Mouse (Mus musculus) cerebellum, adult 11-12 months (tissue): ENCODE measurements around the gene Syna.

Experiments
- DNase-seq: peaks from one replicate; pipeline ENCODE4 v3.0.0; 2022

The Syna gene

DNA sequence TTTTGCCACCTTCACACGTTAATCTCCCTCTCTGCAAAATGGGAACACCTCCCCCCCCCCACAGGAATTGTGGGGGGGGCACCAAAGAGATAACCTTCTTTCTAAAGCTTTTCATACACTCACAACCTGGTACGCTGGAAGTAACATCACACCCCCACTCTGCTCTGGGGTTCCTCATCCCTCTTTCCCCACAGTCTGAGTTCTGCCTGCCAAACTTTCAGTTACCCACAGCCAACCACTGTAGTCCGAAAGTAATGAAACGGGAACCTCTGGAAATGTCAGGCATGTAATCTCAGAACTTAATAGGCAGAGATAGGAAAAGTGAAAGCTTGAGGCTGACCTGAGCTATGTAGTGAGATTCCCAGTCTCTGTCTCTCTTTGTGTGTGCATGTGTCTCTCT, 7.5 kb upstream of the Syna start:
- no peak for DNase-seq

DNA sequence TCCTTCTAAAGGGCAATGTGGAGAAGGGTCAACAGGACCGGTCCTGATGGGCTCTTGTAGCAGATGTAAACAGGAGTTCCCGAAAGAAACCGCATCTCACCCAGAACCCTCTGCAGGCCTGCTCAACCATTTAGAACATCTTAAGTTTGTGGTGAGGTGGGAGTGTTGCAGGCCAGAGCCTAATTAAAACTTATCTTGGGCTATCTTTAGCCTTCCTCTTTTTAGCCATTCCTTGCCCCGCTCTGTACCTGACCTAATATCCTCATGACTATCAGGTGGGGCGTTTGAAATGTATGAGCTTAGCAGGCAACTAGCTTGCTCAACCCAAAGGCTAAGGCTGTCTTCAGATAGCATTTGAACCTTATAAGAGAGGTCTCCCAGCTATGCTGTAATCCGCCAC, 5.7 kb upstream of the Syna start:
- DNase-seq, result no peak

DNA sequence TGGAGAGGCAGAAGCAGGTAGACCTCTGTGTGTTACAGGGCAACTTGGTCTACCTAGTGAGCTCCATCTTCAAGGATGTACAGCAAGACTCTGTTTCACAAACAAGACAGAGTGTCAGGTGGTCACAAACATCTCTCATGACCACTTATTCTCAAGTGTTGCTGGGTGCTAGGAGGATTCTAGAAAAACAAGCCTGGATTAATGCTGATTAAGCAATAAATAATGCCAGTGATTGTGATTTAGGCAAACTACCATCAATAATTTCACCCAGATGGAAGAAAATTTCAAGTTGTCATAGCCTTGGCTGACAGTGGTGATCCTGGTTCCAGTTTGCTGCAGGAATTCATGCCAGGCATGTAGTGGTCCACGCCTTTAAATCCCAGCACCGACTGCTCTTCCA, 4.3 kb upstream of the Syna start:
- no peak for DNase-seq

DNA sequence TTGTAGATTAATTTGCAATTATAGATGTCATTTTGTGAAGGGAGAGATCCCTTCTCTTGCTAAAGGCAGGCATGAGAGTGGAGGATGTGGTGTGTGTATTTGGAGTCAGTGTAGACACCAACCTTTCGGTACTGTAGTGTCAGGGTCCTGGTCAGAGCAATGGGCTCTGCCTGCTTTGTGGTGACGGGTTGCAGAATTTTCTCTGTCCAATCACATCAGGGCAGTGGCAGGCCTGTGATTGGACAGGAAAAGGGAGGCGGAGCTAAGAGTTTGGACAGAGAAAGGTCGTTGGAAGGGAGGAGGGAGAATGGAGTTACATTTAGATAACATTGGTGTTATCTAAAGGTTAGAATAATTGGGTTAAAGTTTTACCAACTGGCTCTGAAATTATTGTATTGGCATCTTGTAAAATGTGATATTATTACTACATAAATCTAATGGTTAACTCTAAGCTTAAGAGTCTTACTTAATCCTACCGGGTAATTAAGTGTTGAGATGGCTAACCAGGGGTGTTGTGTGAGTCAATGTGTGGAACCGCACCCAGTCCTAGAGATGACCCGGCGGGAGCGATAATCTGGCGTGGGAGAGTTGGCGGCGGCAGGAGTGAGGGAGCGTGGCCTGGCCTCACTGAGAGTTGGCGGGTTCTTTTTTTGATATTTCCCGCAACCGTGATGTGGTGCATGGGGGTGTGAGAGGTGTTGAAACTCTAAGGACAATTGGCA, 640 bp upstream of the Syna start:
- DNase-seq, result no peak

DNA sequence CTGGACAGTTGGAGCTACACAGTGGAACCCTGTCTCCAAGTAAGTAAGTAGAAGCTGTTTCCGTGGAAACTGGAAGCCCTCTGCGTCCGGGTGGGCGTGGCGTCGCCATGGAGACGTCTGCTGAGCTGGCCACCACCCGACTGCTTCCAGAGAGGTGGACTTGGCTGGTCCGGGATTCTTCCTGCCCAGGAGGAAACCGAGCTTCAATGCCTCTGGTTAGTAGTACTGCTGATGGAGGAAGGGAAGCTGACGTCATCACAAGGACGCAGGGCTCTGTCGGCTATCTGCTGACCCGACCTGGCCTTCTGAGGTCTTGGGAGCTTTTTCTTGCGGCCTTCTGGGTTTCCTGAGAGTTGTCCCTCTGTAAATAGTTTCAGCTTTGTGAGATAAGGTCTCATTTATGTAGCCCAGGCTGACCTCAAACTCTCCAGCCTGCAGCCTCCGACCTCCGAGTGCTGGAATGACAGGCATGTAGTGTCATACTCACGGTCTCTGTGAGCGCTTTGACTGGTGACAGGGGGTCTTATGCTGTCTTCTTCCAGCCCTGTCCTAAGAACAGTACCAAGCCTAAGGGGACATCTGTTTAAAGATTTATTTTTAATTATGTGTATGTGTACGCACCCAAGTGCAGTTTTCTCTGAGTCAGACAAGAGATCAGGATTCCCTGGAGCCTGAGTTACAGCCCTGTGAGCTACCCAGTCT, 4.4 kb downstream of the Syna start:
- DNase-seq, result peak; percentile 41

DNA sequence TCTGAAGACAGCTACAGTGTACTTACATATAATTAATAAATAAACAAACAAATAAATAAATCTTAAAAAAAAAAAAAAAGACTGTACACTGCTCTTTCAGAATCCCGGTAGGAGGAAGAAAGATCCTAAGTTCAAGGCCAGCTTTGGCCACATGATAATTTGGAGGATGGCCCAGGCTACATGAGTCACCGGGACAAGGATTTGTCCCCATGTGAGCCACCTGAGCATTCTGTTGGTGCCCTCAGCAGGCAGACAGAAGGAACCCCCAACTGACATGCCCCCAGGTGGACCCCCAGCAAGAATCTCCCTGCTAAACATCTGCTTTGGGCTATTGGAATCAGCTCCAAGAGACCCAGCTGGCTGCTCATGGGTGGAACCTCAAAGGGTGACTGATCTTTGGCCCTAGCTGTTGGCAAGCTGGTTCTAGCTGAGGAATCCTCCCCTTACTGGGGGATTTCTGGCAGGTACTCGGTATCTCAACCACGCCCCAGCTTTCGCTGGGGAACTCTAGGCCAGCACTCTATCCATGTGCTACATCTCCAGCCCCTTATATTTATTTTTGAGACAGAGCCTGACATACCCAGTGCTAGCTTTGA, 5.9 kb downstream of the Syna start:
- DNase-seq, result peak; percentile 44

DNA sequence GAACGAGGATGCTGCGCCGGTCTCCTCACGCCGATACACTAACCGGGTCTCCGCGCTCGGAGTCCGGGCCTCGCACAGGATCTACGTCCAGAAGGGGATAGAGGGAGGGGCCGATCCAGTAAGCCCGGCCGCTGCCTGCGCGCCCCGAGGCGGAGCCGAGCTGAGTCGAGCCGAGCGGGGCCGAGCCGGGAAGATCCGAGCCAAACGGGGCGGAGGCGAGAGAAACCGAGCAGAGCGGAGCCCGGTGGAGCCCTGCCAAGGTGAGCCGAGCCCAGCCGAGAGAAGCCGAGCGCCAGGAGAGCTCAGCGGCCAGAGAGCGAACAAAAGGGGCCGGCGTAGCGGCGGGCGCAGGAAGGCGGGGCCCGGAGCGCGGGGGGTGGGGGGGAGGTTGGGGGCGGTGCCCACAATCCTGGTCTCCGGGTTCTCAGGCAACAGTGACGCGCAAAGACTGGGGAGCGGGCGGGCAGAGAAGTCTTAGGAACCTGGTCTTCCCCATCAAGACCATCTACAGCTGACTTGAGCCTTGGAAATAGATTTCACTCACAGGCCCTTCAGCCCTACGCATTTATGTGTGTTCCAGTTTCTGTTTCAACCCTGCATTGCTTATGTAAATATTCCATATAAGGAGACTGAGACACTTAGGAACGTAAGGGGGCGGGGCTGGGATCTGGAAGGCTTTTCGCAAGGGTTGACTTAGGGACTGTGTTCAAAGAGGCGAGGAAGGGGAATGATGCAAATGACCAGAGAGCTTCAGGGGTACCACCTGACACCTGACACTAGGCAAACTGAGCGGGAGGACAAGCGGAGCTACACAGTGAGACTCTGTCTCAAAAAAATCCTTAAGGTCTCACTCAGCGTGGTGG, 7.6 kb downstream of the Syna start, which contains the start of gene Clip2:
Clip2 (minus strand) TSS at position 325 of the 863 bp plus-strand sequence.
- peak; percentile 98 for DNase-seq

DNA sequence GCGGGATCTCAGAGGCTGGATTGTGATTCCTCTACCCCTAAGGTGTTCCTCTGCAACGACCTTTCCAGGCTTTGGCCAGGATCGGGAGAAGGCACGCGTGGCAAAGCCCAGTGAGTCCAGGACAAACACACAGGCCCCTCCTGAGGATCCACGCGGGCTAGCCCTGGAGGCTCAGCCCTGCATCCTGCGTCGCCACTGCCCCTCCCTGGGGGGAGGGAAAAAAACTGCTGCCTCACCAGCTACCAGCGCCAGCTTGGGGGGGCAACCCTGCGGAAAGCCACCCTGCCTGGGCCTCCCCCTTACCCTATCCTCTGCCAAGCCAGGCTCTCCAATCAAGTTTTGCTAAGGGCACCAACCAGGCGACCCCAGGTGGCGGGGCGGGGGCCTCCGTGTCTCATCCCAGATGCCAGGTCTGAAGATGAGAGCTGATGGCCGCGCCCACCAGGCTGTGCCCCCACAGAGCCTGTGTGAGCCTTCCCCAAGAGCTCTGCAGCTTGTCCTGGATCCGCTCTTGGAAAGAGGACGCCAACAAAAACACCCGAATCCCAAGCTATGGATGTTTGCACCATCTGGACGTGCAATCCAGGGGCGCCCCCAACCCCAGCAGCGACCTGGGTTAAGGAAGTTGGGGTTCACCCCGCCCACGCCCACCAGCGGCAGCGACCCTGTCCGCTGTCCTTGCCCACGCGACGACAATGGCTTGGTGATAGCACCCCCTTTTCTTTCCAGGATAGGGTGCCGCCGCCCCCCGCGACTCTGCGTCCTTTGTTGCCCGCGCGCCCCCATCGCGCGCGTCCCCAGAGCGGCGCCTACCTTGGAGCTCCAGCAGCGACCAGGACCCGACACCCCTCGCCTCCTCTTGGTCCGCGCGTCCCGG, 8.5 kb downstream of the Syna start:
- peak; percentile 78 for DNase-seq

DNA sequence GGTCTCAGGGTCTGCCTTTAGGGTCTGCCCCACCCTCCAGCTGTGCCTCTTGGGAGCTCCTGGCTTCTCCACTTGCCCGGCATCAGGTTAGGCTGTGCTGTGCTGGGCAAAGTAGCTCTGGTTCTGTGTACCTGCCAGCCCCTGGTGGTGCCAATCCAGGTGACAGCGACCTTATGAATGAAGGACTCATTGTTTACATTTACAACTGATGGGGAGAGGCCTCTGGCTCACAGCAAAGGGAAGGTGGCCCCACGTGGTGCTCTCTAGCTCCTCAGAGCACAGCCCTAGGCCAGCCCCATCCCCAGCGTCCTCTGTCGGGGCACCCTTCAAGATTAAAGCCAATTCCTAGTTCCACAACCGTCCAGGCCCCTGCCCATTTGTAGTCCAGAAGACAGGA, 9.1 kb downstream of the Syna start:
- peak; percentile 61 for DNase-seq

DNA sequence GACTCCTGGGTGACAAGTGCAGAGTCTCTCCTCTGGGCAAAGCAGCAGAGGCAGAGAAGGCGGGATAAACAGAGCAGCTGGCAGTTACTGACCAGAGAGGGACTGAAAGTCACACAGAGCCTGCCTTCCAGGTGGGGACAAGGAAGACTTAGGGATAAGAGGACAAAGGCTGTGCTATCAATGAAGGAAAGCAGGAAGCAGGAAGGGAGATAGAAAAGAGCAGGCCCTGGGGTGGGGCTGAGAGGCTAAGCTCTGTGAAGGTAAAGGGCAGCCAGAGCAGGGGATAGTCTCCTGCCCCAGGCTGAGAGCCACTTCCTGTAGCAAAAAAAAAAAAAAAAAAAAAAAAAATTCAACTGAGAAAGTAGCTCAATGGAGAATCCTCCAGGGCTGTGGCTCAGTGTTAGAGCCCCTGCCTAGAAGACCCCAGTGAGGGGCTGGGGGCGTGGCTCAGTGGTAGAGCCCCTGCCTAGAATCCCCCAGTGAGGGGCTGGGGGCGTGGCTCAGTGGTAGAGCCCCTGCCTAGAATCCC, 10.3 kb downstream of the Syna start:
- no peak for DNase-seq

DNA sequence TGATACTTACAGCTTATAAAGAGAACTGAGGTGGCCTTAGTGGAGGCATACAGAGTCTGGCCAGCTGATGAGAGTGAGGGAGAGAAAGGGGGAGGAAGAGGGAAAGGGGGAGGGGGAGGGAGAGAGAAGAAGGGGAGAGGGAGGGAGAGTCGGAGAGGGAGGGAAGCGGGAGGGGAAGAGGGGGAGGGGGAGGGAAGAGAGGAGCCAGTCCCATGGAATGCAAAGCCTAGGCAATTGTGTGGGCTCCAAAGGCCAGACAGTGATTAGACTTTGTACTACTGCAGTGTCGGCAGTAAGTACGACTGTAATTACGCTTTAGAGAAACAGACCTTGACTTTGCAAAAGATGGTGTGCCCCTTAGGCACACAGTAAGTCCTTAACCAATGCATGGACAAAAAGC, 11.7 kb downstream of the Syna start:
- no peak for DNase-seq

DNA sequence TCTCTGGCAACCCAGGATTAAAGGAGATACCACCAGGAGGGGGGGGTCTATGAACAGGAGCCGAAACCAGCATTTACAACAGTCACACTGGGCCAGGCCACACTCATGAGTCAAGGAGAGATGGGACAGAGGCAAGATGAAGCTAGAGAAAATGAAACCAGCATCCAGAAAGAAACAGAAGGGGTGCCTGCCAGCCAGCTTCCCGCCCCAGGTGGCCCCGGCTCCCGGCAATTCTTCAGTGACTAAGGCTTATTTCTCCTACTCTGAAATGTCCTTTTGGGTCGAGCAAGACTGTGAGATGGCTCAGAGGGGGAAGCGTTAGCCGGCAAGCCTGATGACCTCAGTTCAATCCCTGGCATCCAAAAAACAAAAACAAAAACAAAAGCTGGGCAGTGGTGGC, 13.2 kb downstream of the Syna start:
- no peak for DNase-seq

DNA sequence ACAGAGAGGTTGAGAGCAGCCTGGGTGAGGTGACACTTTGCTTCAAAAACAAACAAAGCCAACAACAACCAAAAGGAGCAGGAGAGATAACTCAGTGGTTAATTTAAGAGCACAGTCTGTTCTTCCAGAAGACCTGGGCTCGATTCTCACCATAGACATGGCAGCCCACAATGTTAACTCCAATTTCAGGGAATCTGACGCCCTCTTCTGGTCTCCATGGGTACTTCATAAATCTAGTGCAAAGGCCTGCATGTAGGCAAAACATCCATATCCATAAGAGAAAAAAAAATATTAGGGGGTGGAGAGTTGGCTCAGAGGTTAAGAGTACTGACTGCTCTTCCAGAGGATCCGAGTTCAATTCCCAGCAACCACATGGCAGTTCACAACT, 14.7 kb downstream of the Syna start:
- no peak for DNase-seq

DNA sequence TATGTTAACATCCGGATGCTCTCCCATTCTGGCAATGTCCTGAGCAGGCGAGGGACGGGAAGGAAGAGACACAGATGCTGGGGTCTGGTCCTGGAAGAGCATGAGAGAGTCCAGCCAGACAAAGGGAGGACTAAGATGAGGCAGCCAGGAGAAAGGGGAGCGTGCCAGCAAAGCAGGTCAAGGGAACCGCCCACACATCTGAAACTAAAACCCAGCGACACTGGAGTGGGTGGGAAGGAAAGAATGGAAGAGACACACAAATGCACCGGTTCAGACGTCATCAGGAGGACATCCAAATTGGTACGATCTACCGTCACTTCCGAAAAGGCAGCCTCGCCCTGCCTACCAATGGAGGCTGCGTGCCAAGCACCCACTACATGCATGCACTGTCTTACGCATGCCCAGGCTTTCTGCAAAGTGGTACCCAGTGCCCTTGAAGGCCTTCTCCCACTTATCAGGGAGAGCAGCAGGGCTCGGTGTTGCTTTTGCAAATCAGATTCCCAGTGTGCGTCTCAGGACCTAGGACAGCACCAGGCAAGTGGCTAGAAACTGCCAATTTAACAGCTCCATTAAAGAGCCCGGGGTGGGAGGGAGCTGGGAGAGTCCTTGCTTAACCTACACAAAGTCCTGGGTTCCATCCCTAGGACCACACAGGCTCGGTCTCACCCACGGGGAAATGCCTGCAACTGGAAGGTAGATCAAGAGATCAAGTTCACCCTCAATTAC, 15.3 kb downstream of the Syna start:
- DNase-seq, result peak; percentile 50

DNA sequence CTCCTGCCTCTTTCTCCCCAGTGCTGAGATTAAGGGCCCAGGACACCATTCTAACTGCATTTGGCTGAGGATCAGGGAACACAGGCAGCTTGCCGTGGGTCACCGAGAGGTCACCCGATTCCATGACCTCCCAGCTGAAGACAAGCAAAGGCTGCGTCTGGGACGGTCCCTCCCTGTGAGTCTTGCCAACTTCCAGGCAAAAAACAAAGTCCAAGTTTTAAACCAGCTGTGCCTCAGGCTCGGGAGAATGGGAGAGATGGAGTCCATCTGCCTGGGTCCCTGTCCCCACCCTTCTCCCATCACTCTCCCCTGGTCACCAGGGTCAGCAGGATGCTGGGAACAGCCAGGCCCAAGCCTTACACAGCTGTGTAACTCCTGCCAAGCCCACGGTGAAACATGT, 18.3 kb downstream of the Syna start:
- no peak for DNase-seq

DNA sequence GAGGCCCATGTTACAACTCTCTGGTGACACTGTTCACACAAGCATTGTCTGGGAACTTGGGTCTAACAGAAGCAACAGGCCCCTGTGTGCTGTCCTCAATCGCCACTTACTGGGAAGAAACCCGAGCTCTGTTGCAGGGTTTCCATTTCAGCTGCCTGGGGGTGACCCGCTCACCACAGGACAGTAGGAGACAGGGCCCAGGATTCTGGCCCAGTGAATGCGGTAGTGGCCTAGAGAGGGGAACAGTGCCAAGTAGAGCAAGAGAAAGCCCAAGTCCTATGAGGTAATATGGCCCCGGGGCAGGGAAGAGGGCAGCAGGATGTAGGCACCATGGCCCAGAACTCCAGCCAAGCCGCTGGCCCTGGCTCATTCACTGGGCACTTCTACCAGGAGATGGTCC, 19.1 kb downstream of the Syna start:
- no peak for DNase-seq

DNA sequence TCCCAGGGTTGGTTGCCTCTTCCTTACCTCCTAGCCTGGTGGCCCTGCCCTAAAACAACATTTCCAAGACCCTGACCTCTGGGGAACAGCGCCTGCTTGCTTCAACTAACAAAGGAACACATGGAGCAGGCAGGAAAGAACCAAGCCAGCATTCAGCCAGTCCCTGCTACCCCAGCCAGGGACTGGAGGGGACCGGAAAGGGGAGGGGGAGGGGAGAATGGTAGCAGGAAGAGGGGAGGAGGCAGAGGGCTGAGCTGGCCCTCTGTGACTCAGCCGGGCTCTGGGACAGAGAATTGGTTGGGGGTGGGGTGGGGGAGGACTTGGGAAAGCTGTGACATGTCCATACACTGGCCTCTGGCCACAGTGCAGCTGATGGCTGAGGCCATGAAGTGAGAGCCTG, 20.1 kb downstream of the Syna start:
- DNase-seq, result no peak

DNA sequence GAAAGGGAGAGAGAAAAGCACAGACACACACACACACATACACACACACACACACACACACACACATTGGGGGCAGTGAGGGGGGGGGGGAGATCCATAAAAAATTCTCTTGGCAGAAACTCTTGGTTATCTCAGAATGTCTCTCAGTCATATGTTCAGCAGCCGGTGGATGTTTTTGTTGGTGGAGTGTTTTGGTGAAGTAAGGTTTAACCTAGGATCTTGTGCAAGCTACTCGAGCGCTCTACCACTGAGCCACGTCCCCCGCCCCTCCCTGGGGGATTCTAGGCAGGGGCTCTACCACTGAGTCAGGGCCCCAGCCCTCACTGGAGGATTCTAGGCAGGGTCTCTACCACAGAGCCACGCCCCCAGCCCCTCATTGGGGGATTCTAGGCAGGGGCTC, 23.9 kb downstream of the Syna start:
- DNase-seq, result no peak

DNA sequence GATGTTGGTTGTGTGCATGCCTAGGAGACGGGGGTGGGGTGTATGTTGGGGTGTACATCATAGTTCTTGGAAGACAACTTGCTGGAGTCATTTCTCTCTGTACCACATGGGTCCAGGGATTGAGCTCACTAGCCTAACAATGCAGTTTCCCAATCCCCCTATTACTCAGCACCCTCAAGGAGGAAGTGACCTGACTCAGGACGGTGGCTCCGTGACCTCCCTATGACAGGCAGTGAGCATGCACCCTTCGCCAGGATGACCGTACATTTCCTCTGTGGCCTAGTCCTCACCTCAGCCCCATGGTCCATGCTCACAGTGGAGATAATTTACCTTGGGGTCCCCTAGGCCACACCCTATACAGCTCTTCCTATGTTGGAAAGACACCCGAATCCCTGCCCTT, 27.6 kb downstream of the Syna start:
- DNase-seq, result no peak

DNA sequence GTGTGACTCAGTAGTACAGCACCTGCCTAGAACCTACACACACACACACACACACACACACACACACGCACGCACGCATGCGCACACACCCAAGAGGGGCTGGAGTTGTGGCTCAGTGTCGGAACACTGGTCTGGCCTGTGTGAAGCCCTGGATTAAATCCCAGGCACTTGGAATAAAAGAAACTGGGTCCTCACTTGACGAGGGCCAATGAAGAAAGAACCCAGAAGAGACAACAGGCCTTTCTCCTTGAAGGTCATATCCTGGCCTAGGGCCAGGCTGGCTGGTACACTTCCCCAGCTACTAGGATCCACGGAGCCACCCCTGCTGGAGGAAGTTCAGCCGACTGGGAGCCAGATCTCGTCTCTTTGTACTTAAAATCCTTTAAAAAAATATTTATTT, 28.4 kb downstream of the Syna start:
- DNase-seq, result no peak

DNA sequence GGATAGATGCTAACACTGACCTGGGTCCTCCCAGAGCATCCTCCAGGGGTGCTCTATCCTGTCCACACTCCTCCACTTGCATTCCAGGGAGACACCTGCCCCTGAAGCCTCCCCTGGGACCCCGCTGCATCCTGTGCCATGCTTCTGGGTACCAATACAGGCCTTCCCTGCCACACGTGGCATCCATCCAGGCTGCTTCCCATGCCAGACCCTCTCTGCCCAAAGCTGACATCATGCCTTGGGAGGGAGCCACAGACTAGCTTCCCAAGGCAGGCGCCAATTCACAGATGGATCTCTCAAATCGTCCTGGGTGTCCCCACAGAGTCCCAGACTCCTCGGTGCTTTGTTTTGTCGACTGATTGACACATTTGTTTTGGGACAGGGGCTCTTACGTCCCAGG, 29.1 kb downstream of the Syna start:
- DNase-seq, result peak; percentile 95
